18 mouse cellular contexts compared by ENCODE assay signal in genomic region chr5:121696761-121697160, GRCm38 (mm10).
"Had no signal": no experiment of that assay in that cellular context is flagged by ENCODE, and none has a peak within 500 bp of the region (broad histone marks: within the 10 kb centered on the region; RNA-seq: fewer than 3 reads in every experiment).

No protein-coding gene starts in this region.

- H3K27ac ChIP-seq: limb, embryonic 10.5 days; limb, embryonic 13.5 days; liver, embryonic 14.5 days; macrophage; midbrain, embryonic 10.5 days; midbrain, embryonic 13.5 days; neural tube, embryonic 12.5 days; neural tube, embryonic 15.5 days had no signal

- H3K4me3 ChIP-seq: limb, embryonic 10.5 days; limb, embryonic 13.5 days; midbrain, embryonic 10.5 days; midbrain, embryonic 13.5 days; myocyte; neural tube, embryonic 12.5 days; neural tube, embryonic 15.5 days had no signal

- H3K9ac ChIP-seq: limb, embryonic 13.5 days; liver, embryonic 14.5 days; liver, postnatal 0 days; lung, embryonic 14.5 days; midbrain, embryonic 13.5 days; neural tube, embryonic 12.5 days; neural tube, embryonic 15.5 days had no signal

- ATAC-seq: liver, postnatal 0 days; lung, postnatal 0 days; midbrain, embryonic 13.5 days; midbrain, embryonic 16.5 days had no signal

- H3K36me3 ChIP-seq: limb, embryonic 10.5 days; limb, embryonic 13.5 days; midbrain, embryonic 10.5 days; midbrain, embryonic 13.5 days; neural tube, embryonic 12.5 days; neural tube, embryonic 15.5 days had no signal

- H3K4me1 ChIP-seq: limb, embryonic 13.5 days; midbrain, embryonic 13.5 days; neural tube, embryonic 12.5 days; neural tube, embryonic 15.5 days had no signal

- H3K27me3 ChIP-seq: limb, embryonic 13.5 days; midbrain, embryonic 13.5 days; neural tube, embryonic 12.5 days; neural tube, embryonic 15.5 days had no signal

- DNase-seq: kidney, adult 18-20 months; kidney, adult 9 months; kidney, postnatal 14 days; kidney, postnatal 4 days; liver, postnatal 0 days; lung, embryonic 14.5 days; thymus, postnatal 25 days had no signal
